Mouse (Mus musculus): ENCODE measurements around the gene Kcnma1.
A peak's percentile ranks its signal among the peaks of the same experiment; 100 is the strongest.

The Kcnma1 gene

GRCm38 (mm10) chr14:23679378-23679777 lies 334.9 kb downstream of the Kcnma1 start:
- peak; percentile 13 to 34 for DNase-seq

GRCm38 (mm10) chr14:23666420-23666819 lies 347.9 kb downstream of the Kcnma1 start:
- no peak for DNase-seq

GRCm38 (mm10) chr14:23651682-23652081 lies 362.6 kb downstream of the Kcnma1 start:
- DNase-seq: no peak

GRCm38 (mm10) chr14:23650126-23650525 lies 364.2 kb downstream of the Kcnma1 start:
- no peak for DNase-seq

- no peak for DNase-seq
These were observed 368.8 kb downstream of the Kcnma1 start for GRCm38 (mm10) chr14:23645361-23646063.

- no peak for DNase-seq
These were observed 371.1 kb downstream of the Kcnma1 start for GRCm38 (mm10) chr14:23643162-23643561.

GRCm38 (mm10) chr14:23640665-23641064 lies 373.6 kb downstream of the Kcnma1 start:
- DNase-seq: no peak

- no peak for DNase-seq
These were observed 376.1 kb downstream of the Kcnma1 start for GRCm38 (mm10) chr14:23638078-23638695.

- DNase-seq: no peak
These were observed 378.4 kb downstream of the Kcnma1 start for GRCm38 (mm10) chr14:23635903-23636302.

- DNase-seq: no peak
These were observed 381.2 kb downstream of the Kcnma1 start for GRCm38 (mm10) chr14:23633011-23633595.

- DNase-seq: no peak
These were observed 387.4 kb downstream of the Kcnma1 start for GRCm38 (mm10) chr14:23626925-23627324.

GRCm38 (mm10) chr14:23626114-23626513 lies 388.2 kb downstream of the Kcnma1 start:
- DNase-seq: no peak

GRCm38 (mm10) chr14:23625436-23625835 lies 388.9 kb downstream of the Kcnma1 start:
- DNase-seq: no peak

GRCm38 (mm10) chr14:23624455-23624854 lies 389.8 kb downstream of the Kcnma1 start:
- DNase-seq: no peak

GRCm38 (mm10) chr14:23620685-23621084 lies 393.6 kb downstream of the Kcnma1 start:
- DNase-seq: no peak

- DNase-seq: peak; percentile 24 to 30
These were observed 395.3 kb downstream of the Kcnma1 start for GRCm38 (mm10) chr14:23618973-23619372.

- DNase-seq: no peak
These were observed 396.2 kb downstream of the Kcnma1 start for GRCm38 (mm10) chr14:23618081-23618480.

- no peak for DNase-seq
These were observed 404.2 kb downstream of the Kcnma1 start for GRCm38 (mm10) chr14:23610054-23610453.

GRCm38 (mm10) chr14:23605740-23606139 lies 408.6 kb downstream of the Kcnma1 start:
- no peak for DNase-seq

GRCm38 (mm10) chr14:23602937-23603336 lies 411.4 kb downstream of the Kcnma1 start:
- DNase-seq: no peak

GRCm38 (mm10) chr14:23602054-23602453 lies 412.2 kb downstream of the Kcnma1 start:
- DNase-seq: no peak

GRCm38 (mm10) chr14:23594629-23595028 lies 419.7 kb downstream of the Kcnma1 start:
- no peak for DNase-seq

- DNase-seq: no peak
These were observed 421.4 kb downstream of the Kcnma1 start for GRCm38 (mm10) chr14:23592826-23593447.

Data from cerebellum, postnatal 14 days (tissue).